Mouse (Mus musculus): ENCODE measurements around the gene Ppp6r3.

DNA sequence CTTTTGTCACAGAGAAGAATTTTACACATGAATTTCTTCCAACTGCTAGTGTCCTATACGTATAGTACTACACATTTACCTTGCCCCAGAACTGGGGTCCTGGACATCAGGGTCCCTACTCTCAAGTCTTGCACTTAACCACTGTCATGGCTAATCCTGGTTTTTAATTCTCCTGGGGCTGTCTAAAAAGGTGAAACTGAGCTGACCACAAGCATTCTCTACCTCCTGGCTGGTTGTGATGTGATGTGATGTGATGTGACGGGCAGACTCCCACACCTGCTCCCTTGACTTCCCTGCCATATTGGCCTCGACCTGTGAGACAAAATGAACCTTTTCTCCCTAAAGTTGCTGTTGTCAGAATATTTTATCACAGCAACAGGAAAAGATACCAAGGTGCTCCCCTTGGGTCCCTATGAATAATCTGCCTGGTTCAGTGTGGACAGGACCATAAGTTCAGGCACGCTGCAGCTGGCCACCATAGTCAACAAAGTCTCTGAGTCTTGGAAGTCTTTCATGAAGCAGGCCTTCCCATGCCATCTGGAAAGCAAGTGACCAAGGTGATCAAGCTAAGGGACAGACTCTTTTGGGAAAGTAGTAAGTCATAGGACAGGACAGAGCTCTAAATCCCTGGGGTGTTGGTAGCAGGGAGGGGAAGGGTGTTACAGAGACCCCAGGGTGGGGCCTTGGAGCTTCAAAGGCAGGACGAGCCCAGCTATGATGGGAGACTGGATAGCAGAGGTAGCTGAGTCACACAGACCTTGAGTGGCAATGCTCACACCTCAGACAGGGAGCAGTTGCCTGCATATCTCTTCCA is 1.1 kb upstream of the Ppp6r3 start:
- TF ChIP-seq CTCF (conservative IDR thresholded peaks at IDR 0.05; ENCODE audit: low read length) (no peak), POU5F1 (IDR thresholded peaks at IDR 0.05; ENCODE audit: borderline replicate concordance, low read length) (no peak), NANOG (IDR thresholded peaks at IDR 0.05; ENCODE audit: borderline replicate concordance, low read length) (no peak)

All from E14TG2a.4 (cell line).